Mouse (Mus musculus): ENCODE data around the gene Coil.

Coil gene

DNA sequence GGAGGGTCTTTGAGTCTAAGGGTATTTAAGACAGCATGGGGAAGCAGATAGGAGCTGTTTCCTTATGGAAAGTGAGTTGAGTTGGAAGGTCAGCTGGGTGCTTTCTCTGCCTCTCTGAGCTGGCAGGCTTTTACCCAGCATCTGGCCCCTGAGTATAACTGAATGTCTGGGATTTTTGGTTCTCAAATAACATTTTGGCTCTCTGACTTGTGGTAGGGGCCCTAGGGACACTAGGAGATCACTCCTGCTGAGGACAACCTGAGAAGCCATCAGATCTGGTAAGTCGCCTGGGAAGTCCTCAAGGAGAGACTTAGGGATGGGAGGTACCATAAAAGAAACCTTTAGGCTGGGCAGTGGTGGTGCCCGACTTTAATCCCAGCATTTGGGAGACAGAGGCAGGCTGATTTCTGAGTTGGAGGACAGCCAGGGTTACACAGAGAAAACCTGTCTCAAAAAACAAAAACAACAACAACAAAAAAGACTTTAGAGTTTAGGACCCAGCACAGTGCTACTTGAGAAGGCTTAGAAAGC, at the start of gene Coil:
Gene Coil (plus strand): TSS at position 51 of the 531 bp plus-strand sequence.
- peak; percentile 41 to 72 for DNase-seq (ENCODE audit: low spot score in 2 of 2)

DNA sequence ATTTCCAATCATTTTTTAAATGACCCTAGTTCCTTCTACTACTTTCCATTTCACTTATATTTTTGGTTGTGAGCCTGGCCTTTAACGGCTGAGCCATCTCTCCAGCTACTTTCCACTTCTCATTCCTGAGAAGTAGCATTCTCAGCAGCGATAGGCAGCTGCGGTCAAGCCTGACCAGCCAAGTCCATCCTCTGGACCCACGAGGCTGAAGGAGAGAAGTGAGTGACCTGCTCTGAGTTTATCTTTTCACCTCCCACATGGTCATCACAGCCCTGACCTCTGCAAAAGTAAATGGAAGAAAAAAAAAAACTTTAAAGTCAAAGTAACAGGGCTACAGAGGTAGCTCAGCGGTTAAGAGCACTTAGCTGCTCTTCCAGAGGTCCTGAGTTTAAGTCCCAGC, 43.5 kb upstream of the Coil start:
- DNase-seq (ENCODE audit: low spot score in 2 of 2): no peak

GRCm38 (mm10) chr11:88931692-88932530, 38.1 kb upstream of the Coil start:
- no peak for DNase-seq (ENCODE audit: low spot score in 2 of 2)

GRCm38 (mm10) chr11:88933030-88933429, 37.0 kb upstream of the Coil start:
- no peak for DNase-seq (ENCODE audit: low spot score in 2 of 2)

- DNase-seq (ENCODE audit: low spot score in 2 of 2): no peak
These were observed 35.7 kb upstream of the Coil start for GRCm38 (mm10) chr11:88934089-88935000.

DNA sequence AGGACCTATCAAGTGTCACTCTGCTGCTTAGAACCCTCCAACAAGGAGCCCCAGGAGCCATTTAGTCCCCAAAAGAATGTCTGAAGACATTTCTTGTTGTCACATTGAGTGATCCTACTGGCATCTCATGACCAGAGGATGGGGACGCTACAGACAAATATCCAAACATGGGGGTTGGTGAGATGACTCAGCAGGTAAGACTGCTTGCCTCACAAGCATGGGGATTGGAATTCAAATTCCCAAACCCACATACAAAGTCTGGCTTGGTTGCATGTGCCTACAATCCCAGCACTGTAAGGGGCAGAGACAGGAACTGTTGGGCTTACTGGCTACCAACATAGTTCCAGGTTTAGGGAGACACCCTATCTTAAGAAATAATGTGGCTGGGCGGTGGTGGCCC, 32.2 kb upstream of the Coil start:
- DNase-seq (ENCODE audit: low spot score in 2 of 2): no peak

- no peak for DNase-seq (ENCODE audit: low spot score in 2 of 2)
These were observed 31.3 kb upstream of the Coil start for GRCm38 (mm10) chr11:88938770-88939169.

- no peak for DNase-seq (ENCODE audit: low spot score in 2 of 2)
These were observed 30.4 kb upstream of the Coil start for GRCm38 (mm10) chr11:88939634-88940033.

- no peak for DNase-seq (ENCODE audit: low spot score in 2 of 2)
These were observed 28.6 kb upstream of the Coil start for GRCm38 (mm10) chr11:88941489-88941888.

DNA sequence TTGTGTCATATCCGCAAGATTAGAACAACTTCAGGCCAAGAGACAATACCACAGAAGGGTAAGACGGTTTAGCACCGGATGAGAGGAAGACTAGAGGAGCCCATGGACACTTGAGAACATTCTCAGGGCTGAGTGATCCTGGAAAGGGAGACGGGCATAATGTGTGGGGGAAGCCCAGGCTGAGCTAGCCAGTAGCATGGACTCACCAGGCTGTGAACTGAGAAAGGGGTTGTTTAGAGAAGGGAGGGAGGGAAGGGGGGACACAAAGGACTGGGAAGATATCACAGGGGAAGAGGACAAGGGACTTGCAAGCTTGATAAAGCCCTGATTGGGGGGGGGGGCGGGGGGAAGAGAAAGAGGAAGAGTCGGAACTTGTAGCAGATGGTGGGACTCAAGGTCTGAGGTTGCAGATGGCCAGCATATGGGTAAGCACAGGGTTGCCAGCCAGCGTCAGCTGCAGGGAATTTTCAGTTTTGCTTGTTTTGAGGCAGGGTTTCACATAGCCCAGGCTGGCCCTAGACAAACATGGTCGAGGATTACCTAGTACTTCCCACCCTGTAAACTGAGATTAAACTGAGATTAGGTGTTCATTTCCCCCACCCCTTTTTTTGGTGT, 24.0 kb upstream of the Coil start:
- DNase-seq (ENCODE audit: low spot score in 2 of 2): no peak

- no peak for DNase-seq (ENCODE audit: low spot score in 2 of 2)
These were observed 21.2 kb upstream of the Coil start for GRCm38 (mm10) chr11:88948896-88949295.

- DNase-seq (ENCODE audit: low spot score in 2 of 2): no peak
These were observed 20.0 kb upstream of the Coil start for GRCm38 (mm10) chr11:88949802-88950639.

DNA sequence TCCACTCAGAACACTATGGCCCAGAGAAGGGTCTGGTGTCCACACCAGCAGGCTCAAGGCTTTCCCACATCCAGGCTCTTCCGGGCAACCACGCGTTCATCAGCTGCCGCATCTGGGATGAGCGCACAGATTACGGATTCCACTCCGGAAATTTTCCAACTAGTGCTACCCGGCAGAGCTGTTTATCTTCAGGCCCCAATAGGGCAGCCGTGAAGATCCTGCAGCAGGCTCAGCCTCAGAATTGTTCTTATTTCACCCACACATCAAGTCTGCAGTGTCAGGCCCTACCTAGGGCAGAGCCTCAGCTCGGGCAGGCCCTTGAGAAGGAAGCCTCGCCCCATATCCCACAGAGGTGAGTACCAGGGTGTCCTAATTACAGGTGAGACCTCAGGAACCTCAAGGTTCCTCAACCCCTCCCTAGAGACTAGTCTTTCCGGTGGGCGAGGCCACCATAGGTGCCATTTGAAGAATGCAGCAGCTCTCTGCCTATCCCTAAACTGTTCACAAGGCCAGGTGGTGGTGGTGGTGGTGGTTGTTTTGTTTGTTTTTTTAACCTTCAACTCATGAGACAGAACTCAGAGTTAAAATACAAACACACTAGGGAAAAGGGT, 19.3 kb upstream of the Coil start:
- DNase-seq (ENCODE audit: low spot score in 2 of 2): no peak

GRCm38 (mm10) chr11:88951576-88951975, 18.5 kb upstream of the Coil start:
- DNase-seq (ENCODE audit: low spot score in 2 of 2): no peak

GRCm38 (mm10) chr11:88952117-88952516, 17.9 kb upstream of the Coil start:
- no peak for DNase-seq (ENCODE audit: low spot score in 2 of 2)

DNA sequence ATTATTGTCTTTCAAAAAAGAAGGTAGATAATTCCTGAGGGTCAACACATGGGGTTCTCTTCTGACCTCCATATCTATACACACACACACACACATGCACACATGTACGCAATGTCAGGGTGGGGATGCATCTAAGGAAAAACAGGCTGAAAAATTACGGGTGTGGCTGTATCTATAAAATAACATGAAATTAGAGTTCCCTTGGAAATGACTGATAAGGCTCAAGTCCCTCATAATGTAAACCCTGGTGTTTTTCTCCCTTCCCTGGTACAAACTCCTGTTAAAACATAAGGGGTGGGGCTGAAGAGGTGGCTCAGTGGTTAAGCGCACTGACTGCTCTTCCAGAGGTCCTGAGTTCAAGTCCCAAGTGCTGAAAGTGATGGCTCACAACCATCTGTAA, 16.5 kb upstream of the Coil start:
- no peak for DNase-seq (ENCODE audit: low spot score in 2 of 2)

DNA sequence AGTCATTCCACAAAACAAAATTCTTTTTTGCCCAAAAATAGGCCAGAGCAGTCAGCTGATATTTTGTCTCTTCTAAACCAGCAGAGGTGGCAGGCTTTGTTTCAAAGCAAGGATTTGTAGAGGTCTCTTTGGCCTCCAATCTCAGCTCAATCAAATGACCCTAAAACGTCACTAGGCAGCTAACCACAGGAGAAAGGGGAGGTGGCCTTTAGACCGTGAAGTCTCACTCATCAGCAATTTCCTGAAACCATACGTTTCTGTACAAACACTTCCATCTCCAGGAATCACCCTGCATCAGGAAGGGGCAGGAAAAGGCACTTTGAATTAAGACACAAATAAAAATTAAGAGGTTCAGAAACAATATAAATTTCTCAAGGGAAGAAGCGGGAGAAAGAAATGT, 15.2 kb upstream of the Coil start:
- DNase-seq (ENCODE audit: low spot score in 2 of 2): no peak

DNA sequence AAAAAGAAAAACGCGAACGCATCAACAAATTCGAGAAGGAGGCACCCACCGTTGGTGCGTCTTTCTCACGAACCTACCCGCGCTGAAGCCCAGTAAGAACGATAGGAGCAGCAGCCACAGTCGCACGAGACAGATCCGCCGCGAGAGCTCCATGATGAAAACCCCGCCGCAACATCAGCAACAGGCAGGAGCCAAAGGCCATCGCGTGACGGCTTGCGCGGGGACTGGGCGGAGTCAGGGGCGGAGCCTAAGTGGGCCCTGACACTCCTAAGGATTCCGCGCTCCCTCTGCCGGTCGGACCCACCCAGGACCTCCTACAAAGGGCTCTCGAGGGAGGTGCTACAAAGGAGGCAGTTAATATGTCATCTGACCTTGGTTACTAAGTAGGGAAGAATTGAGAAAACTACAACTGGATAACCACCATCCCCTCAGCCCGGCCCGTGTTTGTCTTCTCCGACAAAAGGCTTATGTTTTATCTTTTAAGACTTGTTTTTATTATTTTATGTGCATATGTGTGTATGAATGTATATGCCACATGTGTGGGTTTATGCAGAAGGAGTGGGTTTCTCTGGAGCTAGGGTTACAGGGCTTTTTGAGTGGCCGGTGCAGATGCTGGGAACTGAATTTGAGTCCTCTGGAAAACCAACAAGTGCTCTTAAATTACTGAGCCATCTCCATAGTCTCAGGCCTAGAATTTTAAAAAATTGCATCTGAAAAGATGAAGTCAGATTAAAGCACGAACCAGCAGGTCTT, 14.7 kb upstream of the Coil start, which contains the start of gene Scpep1:
Gene Scpep1 (minus strand): TSS at position 249 of the 753 bp plus-strand sequence.
- peak; percentile 94 to 96 for DNase-seq (ENCODE audit: low spot score in 2 of 2)

DNA sequence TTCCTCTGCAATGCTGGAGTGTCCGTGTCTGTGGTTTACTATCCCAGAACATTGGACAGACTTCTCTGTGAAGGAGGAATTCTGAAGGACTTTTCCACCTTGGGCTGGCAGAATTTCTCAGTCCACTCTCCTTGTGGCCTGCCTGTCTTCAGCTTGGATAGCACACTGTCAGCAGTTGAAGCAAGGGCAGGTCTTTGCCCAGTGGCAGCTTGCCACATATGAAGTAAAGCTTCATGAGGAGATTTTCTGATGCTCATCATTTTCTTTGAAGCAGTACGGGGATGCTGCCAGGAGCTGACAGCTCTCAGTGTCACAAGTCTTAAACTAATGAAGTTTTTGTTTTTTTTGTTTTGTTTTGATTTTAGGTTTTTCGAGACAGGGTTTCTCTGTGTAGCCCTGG, 11.2 kb upstream of the Coil start:
- DNase-seq (ENCODE audit: low spot score in 2 of 2): no peak

DNA sequence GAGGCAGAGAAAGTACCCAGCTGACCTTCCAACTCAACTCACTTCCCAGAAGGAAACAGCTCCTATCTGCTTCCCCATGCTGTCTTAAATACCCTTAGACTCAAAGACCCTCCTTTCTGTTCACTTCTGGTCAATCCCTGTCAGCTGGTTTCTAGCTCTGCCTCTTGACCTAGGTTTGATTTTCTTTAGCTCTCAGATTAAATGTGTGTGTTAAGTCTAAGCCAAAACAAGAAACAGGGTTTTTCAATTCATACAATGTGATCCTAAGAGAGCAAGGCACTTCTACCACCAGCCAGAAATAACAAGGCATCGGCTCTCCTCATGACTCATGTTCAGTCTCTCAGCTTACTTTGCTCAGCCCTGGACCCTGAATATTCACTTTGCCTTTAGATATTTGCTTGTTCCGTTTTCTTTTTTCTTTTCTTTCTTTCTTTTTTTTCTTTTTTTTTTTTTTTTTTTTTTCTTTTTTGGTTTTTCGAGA, 3.1 kb upstream of the Coil start, which contains the start of gene Elobl:
Gene Elobl (minus strand): TSS at position 51 of the 481 bp plus-strand sequence.
- no peak for DNase-seq (ENCODE audit: low spot score in 2 of 2)
